Mouse (Mus musculus) hindbrain, postnatal 0 days (tissue): ENCODE results near the gene Spred3. TPM values are rescaled to one million over a fixed set of nuclear protein-coding genes. Genes with fewer than 3 reads are reported as not detected.

ENCODE experiments used
- ATAC-seq: fragments of 200-750 bp; cut with Nextera tagmentation; 2 replicates; pipeline ENCODE4 v1.8.0; 2017; ENCODE audit warnings: mild to moderate bottlenecking, moderate TSS enrichment, moderate library complexity
- DNase-seq: peaks from one replicate; pipeline ENCODE4 v3.0.0-alpha.2; 2015; ENCODE audit warnings: low spot score
- H3K27ac ChIP-seq: fragments of 300-500 bp; sonication (generic); 2 replicates; pipeline ENCODE4 v1.5.1; 2014; ENCODE audit warnings: mild to moderate bottlenecking
- H3K27me3 ChIP-seq: fragments of 300-500 bp; sonication (generic); 2 replicates; pipeline ENCODE4 v1.6.1; 2014; ENCODE audit warnings: low read length, mixed read lengths; ENCODE audit not compliant: insufficient read depth
- H3K36me3 ChIP-seq: fragments of 300-500 bp; sonication (generic); 2 replicates; pipeline ENCODE4 v1.6.1; 2014; ENCODE audit warnings: low read length, mixed read lengths; ENCODE audit not compliant: insufficient read depth
- H3K4me1 ChIP-seq: fragments of 300-500 bp; sonication (generic); 2 replicates; pipeline ENCODE4 v1.6.1; 2014; ENCODE audit warnings: antibody characterized with exemption, low read length, mixed read lengths; ENCODE audit not compliant: insufficient read depth
- H3K4me2 ChIP-seq: fragments of 300-500 bp; sonication (generic); 2 replicates; pipeline ENCODE4 v1.6.1; 2014; ENCODE audit warnings: low read depth, mild to moderate bottlenecking, low read length, moderate library complexity, mixed read lengths
- H3K4me3 ChIP-seq: fragments of 300-500 bp; sonication (generic); 2 replicates; pipeline ENCODE4 v1.5.1; 2014; ENCODE audit warnings: low read length
- H3K9ac ChIP-seq: fragments of 300-500 bp; sonication (generic); replicated peaks from 2 replicates; pipeline ENCODE4 v1.6.1; 2014; ENCODE audit warnings: mild to moderate bottlenecking, low read length, moderate library complexity, mixed read lengths
- H3K9me3 ChIP-seq: fragments of 300-500 bp; sonication (generic); 2 replicates; pipeline ENCODE4 v1.6.1; 2016; ENCODE audit warnings: low read length, mixed read lengths
- CTCF ChIP-seq: IDR thresholded peaks from 2 replicates; pipeline ENCODE4 v1.5.1; 2016; ENCODE audit warnings: antibody characterized with exemption, control low read depth, low read depth
- WGBS: fragments of 180-500 bp; shearing (Covaris S2); extraction: QIAGEN DNeasy Blood & Tissue Kit; methylation state at CpG from one replicate; pipeline ENCODE4 v1.1.7; 2014; 5-methylcytosine and 5-hydroxymethylcytosine counted together
- polyA plus RNA-seq: library from polyadenylated mRNA; unstranded; fragments of >200 nt; fragmentation: Nextera tagmentation; extraction: Ambion mirVana; gene quantifications from 2 replicates; pipeline ENCODE4 v1.2.1, GENCODE M21; 2015
- total RNA-seq: library from RNA; depleted of rRNA; stranded (reverse); fragments of >200 nt; gene quantifications from 2 replicates; pipeline ENCODE4 v1.2.3, GENCODE M21; 2014

The Spred3 gene
- total and polyA plus RNA-seq, 2 experiments from 2014 or later: 11.2 to 30.8 TPM

DNA sequence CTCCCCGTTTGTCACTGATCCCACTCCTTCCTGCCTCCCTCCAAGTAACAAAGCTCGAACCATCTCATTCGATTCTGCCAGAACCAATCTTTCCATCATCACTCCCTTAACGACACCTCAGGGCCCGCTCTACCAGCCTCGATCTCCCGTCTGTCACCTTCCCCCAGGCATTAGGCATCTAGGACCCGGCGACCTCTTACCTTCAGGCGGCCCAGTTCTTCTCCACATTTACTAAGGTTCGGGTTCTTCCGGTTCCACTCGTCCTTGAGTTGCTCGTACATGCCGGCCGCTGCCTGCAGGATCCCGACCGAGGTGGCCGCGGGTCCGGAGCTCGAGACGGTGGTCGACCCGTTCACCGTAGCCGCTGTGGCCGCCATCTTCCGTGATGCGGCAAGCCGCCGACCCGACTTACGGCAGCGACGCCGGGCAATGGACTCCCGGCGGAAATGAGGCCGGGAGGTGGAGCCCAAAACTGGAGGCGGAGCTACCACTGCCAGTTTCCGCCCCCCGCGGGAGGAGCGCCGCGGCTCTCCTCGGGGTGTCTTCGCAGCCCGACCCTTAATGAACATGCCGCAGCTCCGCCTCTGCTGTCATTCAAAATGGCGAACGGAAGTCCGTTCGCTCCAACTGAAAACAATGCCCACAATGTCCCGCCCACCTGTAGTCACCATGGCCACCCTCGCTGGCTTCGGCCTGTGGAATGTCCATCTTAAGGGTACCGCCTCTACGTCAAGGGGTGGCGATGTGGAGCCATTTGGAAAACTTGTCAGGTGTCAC is 10.1 kb upstream of the Spred3 start, which contains the start of gene Psmd8:
Psmd8 (minus strand) TSS at position 625 of the 777 bp plus-strand sequence.
- H3K4me3 ChIP-seq: peak within 1 kb of the TSS; percentile 49
- ATAC-seq: peak; percentile 98
- H3K4me2 ChIP-seq: peak within 1 kb of the TSS; percentile 85
- under 1% methylated on average over 62 of the region's 62 CpGs for WGBS
- peak within 1 kb of the TSS; percentile 73 for H3K9ac ChIP-seq
- H3K9me3 ChIP-seq: no peaks in the 10 kb centered on the region
- no peaks in the 10 kb centered on the region for H3K27me3 ChIP-seq
- peak within 1 kb of the TSS; percentile 76 for H3K27ac ChIP-seq
- H3K36me3 ChIP-seq: peaks cover 13% of the 10 kb centered on the region
- H3K4me1 ChIP-seq: peaks cover 10% of the 10 kb centered on the region
- TF ChIP-seq CTCF: peak; percentile 62
- DNase-seq: peak; percentile 99

DNA sequence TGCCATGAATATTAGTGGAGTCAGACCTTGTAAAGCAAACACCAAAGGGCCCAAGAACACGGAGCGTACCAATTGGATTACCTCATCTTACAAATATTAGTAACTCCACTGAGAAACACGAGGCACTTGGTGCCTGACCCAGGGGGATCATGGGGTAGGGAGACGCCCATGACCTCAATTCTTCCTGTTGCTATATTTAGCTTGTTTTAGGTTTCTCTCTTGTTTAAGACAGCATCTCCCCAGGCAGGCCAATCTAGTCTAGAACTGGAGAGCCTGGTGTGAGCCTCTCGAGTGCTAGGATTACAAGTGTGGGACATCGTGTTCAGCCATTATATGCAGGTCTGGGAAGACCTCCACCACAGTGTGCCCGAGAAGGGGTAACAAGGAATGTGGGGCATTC is 9.1 kb upstream of the Spred3 start:
- 59% methylated on average over 7 of the region's 7 CpGs for WGBS
- peaks cover 10% of the 10 kb centered on the region for H3K4me1 ChIP-seq
- TF ChIP-seq CTCF: no peak

DNA sequence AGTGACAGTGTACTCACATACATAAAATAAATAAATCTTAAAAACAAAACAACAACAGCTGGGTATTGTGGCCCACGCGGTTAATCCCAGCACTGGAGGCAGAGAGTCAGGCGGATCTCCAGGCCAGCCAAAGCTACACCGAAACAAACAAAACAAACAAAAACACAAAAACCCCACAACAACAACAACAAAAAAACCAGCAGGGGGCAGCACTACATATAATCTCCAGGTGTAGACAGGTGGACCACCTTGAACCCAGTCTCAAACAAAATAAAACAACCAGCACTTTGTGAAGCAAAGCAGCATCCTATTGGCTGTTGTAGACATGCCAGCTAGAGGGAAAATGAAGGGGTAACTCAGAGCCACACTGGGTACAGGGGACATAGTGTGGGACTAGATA is 7.9 kb upstream of the Spred3 start:
- no peak for ATAC-seq
- no peak overlapping the region for H3K4me3 ChIP-seq

More for the DNA sequence above, 9.1 kb upstream of the Spred3 start:
- ATAC-seq: no peak
- H3K36me3 ChIP-seq: peaks cover 22% of the 10 kb centered on the region
- DNase-seq: no peak
- peak overlapping the region; percentile 49 for H3K4me3 ChIP-seq
- no peak overlapping the region for H3K27ac ChIP-seq
- peak overlapping the region; percentile 73 for H3K9ac ChIP-seq
- peak overlapping the region; percentile 85 for H3K4me2 ChIP-seq
- H3K9me3 ChIP-seq: no peaks in the 10 kb centered on the region
- 0 out of 2 replicates have a peak, but pooled peaks cover under 1% of the 10 kb centered on the region for H3K27me3 ChIP-seq

DNA sequence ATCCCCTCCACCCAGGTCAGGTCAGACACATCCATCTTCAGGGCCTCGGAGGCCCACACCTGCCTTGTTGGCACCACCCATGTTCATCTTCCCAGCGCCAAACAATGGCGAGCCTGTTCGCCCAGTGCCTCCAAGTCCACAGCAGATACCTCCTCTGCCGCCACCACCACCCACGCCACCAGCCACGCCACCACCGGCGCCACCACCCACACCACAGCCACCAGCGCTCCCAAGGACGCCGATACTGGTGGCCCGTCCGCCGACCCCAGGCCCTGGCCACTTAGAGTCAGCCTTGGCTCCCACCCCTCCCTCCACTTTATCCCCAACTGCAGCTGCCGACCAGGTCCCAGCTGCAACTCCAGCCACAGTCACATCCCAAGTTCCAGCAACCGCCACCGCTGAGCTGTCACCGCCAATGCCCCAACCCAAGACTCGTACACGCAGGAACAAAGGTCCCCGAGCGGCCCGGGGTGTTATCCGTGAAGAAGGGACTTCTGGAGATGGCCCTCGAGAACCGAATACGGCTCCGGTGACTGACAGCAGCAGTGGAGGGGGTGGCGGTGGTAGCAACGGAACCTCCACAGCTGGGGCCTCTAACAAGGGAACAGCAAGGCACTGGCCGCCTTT is 2.3 kb upstream of the Spred3 start:
- no peak overlapping the region for H3K27ac ChIP-seq
- no peaks in the 10 kb centered on the region for H3K9me3 ChIP-seq
- DNase-seq (no peak), ATAC-seq (no peak)
- H3K4me1 ChIP-seq: peaks cover 12% of the 10 kb centered on the region
- H3K4me2 ChIP-seq: no peak overlapping the region
- H3K36me3 ChIP-seq: peaks cover 37% of the 10 kb centered on the region
- H3K9ac ChIP-seq: no peak overlapping the region
- H3K27me3 ChIP-seq: peaks cover 26% of the 10 kb centered on the region; the same call in 1 of the 2 replicates
- no peak for TF ChIP-seq CTCF
- 43% methylated on average over 29 of the region's 32 CpGs for WGBS
- no peak overlapping the region for H3K4me3 ChIP-seq

More for the DNA sequence above, 7.9 kb upstream of the Spred3 start:
- Histone ChIP-seq H3K9ac (no peak overlapping the region), H3K27ac (no peak overlapping the region), H3K36me3 (peaks cover 32% of the 10 kb centered on the region), H3K4me2 (no peak overlapping the region), H3K27me3 (peaks cover 12% of the 10 kb centered on the region; the same call in 1 of the 2 replicates), H3K4me1 (peaks cover 10% of the 10 kb centered on the region), H3K9me3 (no peaks in the 10 kb centered on the region)
- TF ChIP-seq CTCF: peak; percentile 37; the same call in 1 of the 2 replicates
- WGBS: 85% methylated on average over 4 of the region's 4 CpGs
- no peak for DNase-seq

DNA sequence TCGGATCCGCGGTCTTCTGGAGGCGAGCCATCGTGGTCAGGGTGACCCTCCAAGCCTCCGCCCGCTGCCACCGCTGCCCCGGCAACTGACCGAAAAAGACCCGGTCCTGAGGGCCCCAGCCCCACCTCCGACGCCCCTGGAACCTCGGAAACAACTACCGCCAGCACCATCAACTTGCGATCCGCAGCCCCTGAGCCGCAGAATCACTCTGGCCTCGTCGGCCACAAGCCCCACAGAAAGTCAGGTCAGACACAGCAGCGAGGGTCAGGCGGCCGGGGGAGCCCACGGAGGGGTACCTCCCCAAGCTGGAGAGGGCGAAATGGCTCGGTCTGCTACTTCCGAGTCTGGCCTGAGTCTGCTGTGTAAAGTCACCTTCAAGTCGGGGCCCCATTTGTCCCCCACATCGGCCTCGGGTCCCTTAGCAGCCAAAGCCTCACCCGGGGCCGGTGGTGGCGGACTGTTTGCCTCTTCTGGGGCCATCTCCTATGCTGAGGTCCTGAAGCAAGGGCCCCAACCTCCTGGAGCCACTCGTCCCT is 1.4 kb upstream of the Spred3 start:
- no peak overlapping the region for H3K27ac ChIP-seq
- H3K36me3 ChIP-seq: peaks cover 37% of the 10 kb centered on the region
- no peak for ATAC-seq
- H3K9ac ChIP-seq: peak overlapping the region; percentile 17; the same call in 1 of the 2 replicates
- TF ChIP-seq CTCF: no peak
- no peak for DNase-seq
- peaks cover 26% of the 10 kb centered on the region; the same call in 1 of the 2 replicates for H3K27me3 ChIP-seq
- H3K4me2 ChIP-seq: peak overlapping the region; percentile 83
- H3K4me1 ChIP-seq: peaks cover 12% of the 10 kb centered on the region
- H3K9me3 ChIP-seq: no peaks in the 10 kb centered on the region
- 12% methylated on average over 34 of the region's 34 CpGs for whole genome bisulfite sequencing
- H3K4me3 ChIP-seq: peak overlapping the region; percentile 80

DNA sequence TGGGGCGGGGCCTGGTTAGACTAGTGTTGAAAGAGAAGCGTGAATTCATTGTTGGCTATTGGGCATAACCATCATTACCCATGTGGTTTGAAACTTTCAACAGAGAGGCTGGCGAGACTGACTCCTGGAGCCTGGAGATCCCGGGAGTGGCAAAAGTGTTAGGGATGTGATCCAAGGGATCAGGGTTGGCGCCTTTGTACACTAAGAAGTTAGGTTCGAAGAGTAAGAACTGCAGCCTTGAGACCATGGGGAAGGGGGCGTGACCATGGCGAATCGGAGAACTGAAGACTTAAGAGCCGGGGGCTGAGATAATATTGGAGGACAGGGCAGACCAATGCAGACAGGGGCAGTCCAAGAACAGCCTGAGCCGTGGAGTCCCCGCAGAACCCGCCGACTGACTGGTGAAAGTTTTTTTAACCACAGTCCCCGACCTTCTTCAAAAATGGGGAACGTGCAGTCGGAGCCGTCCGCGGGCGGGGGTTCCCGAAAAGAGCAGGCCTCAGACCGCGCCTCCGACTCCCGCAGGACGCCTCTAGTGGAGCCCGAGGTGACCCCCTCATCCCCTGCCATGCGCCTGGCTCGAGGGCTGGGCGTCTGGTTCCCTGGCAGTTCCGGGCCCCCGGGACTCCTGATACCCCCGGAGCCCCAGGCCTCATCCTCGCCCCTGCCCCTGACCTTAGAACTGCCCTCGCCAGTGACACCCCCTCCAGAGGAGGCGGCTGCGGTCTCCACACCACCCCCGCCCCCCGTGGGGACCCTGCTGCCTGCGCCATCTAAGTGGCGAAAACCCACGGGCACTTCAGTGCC is 747 bp upstream of the Spred3 start:
- peaks cover 31% of the 10 kb centered on the region for H3K36me3 ChIP-seq
- H3K27ac ChIP-seq: no peak overlapping the region
- ATAC-seq (no peak), DNase-seq (no peak)
- H3K9ac ChIP-seq: peak overlapping the region; percentile 17; the same call in 1 of the 2 replicates
- under 1% methylated on average over 42 of the region's 43 CpGs for WGBS
- H3K9me3 ChIP-seq: no peaks in the 10 kb centered on the region
- TF ChIP-seq CTCF: no peak
- H3K4me3 ChIP-seq: peak overlapping the region; percentile 80
- peaks cover 12% of the 10 kb centered on the region for H3K4me1 ChIP-seq
- peak overlapping the region; percentile 83 for H3K4me2 ChIP-seq
- H3K27me3 ChIP-seq: peaks cover 26% of the 10 kb centered on the region; the same call in 1 of the 2 replicates
